Mouse (Mus musculus) megakaryocyte, adult 5-6 weeks (primary cell): ENCODE measurements around the gene Itgb4. TPM values are rescaled to one million over a fixed set of nuclear protein-coding genes. Genes with fewer than 3 reads are reported as not detected.

ENCODE experiments used
- ATAC-seq: 2 replicates; pipeline ENCODE4 v1.8.0; 2016; ENCODE audit warnings: mild to moderate bottlenecking, inconsistent platforms; ENCODE audit not compliant: poor library complexity, severe bottlenecking
- total RNA-seq, 2 experiments: library from RNA; stranded (forward) in 1 of 2; stranded (reverse) in 1 of 2; fragments of 153-499, 151-499 nt in 1 of 2; fragments of 221-1000, 200-1000 nt in 1 of 2; gene quantifications; 2 replicates each; pipeline versions ENCODE4 v1.2.3 to v1.2.4; 2015 to 2017

Gene Itgb4
- total RNA-seq (2015) (0.09 TPM in 1 of 2 replicates, not detected in the other), total RNA-seq (2017) (not detected in 2 replicates)

DNA sequence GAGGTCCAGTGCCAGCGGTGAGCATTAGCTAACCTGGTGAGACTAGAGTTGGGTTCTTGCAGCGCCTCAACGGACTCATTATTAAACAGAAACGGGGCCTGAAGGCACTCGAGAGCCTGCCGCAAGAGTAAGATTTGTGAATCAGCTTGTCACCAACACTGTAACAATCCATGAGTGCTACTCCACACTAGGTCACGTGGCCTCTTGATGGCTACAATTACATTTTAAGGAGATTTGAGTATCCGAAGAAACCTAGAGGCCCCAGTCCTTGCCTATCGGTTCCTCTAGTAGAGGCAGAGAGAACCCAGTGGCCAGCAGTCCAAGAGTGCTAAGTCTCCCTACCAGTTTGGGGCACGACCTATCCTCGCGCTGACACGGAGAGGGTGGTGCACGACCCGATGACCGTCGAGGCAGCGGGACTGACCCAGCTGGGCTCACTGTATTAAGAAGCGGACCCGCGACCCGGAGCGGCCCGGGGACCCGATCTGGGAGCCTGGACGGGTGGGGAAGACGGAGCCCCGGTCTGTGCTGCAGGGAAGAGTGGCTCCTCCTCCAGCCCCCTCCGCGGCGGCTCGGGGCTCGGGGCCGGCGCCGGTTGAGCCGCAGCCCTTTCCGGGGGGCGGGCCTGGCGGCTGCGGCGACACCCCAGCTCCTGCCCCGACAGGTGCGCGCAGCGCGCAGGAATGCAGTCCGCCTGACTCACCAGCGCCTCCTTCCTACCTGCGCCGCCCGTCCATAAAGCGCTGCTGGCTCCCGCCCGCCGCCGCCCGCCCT is at the start of gene Itgb4:
TSS of gene Itgb4 (plus strand) at position 401 of the 774 bp plus-strand sequence.
- peak; percentile 35; the same call in 1 of the 2 replicates for ATAC-seq

- ATAC-seq = no peak
Observed at GRCm38 (mm10) chr11:115929031-115929430, 45.5 kb upstream of the Itgb4 start.

GRCm38 (mm10) chr11:115929818-115930217 is 44.7 kb upstream of the Itgb4 start:
- ATAC-seq = peak; percentile 20; the same call in 1 of the 2 replicates

DNA sequence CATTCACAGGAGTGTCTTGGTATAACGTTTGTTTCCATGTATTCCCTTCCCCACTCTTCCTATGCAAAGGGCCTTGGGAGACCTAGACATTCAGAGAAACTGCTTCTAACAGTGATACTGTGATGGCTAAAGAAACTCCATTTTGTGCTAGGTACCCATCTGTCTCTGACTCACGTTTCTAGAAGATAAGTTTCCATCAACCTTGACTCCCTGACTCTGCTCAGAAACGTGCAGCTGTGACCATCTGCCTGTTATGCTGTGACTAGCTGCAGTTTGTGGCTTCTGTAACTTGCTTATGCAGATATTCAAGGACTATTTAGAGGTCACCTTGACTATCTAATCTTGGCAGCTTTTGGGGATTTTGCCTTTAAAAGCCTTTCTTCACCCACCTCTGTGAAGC is 43.3 kb upstream of the Itgb4 start:
- ATAC-seq = no peak

GRCm38 (mm10) chr11:115933108-115933746 is 41.3 kb upstream of the Itgb4 start, which contains the start of the genes Sap30bp and Recql5:
TSS of gene Sap30bp (plus strand) at chr11:115933282.
TSS of gene Recql5 (minus strand) at chr11:115933477.
- peak; percentile 98 for ATAC-seq

DNA sequence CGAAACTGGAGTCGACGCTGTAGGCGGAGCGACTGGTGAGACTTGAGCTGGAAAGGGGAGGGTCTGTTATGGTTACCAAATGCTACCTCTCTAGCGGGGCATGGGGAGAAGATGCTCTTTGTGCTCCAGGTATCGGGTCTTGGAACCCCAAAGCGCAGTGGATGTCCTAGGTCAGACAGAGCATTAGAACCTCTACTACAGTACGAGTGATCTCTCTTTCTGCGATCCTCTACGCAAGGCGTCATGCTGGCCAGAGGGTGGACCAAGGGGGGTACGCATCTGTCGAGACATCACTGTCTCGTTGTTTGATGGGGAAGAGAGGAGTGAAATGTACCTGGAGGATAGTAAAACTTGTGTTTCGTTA is 40.8 kb upstream of the Itgb4 start:
- ATAC-seq = peak; percentile 2; the same call in 1 of the 2 replicates

- ATAC-seq = peak; percentile 59; the same call in 1 of the 2 replicates
Observed at GRCm38 (mm10) chr11:115939690-115940329, 34.7 kb upstream of the Itgb4 start.

DNA sequence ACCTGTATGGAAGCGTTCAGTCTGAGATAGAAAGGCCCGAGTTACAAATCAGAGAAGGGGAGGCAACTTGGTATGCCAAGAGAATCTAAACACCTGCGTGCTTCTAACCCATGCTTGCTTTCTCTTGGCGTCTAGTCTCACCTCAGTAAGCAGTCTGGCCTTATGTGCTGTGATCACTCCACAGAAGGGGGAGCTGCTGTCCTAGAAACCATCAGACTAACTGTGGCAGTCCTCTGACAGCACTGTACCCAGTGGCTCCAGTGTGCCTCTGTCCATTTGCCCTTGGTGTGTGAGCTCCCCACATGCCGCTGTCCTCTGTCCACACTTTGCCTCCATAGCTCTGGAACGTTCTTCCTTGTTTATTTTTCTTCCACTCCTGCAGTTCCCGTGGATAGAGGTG is 32.5 kb upstream of the Itgb4 start:
- ATAC-seq = no peak

DNA sequence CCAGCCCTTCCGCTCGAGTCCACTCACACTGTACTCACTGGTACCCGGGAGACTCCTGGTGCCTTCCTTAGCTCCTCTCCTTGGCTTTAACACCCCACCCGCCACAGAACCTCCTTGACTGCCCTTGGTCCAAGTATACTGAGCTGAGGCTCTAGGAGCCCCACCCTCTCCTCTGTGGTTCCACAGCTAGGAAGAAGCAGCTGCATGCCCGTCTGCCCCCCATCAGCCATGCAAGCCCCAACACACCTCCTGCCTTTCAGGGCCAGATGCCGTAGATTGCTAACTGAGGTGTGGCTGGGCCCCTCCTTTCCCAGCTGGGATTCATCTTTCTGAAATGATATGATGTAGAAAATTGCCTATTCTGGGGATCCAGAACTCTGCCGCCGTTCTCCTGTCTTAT is 29.3 kb upstream of the Itgb4 start:
- no peak for ATAC-seq

DNA sequence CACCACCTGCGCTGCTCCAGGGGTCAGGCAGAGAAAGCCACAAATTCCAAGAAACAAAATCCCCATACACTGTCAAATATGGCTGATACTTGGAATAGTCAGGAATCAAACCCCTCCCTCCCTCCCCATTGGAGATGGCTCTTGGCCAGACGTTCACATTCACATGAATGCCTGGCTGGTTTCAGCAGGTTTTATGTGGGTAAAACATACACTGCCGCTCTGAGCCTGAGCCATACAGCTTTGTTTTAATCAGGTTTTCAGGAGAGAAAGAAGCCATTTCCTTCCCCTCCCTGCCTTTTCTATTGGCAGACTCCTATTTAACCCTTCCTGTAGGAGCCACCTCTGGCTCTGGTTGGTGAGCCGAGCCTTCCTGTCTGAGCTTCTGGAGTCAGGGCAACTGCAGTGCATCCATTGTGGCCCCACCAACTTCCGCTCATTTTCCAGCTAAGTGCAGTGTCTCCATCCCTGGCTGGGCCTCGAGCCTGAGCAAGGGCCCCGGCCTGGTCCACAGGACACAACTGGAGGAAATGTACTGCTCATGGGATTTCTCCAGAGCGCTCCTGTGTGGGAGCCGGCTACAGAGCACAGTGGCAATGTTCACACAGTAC is 28.2 kb upstream of the Itgb4 start:
- ATAC-seq = no peak

- ATAC-seq = no peak
Observed at GRCm38 (mm10) chr11:115948316-115948715, 26.2 kb upstream of the Itgb4 start.

DNA sequence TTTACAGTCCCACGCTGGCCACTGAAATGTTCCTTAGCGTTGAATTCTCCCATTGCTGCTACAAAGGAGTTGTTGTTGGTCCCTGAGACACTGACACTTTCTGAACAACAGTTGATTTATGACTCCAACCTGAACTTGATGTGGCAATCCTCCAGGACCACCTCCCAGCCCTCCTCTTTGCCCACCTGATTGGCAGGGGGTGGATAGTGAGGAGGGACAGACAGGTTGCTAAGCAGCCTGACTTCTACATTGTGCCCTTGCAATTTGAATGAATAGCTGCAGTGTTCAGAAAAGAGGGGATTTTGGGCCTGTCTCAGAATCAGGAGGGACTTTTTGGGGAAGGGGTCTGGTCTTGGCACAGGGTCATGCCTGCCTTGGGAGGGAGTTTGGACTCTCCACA is 23.8 kb upstream of the Itgb4 start:
- no peak for ATAC-seq

- no peak for ATAC-seq
Observed at GRCm38 (mm10) chr11:115954712-115955111, 19.8 kb upstream of the Itgb4 start.

DNA sequence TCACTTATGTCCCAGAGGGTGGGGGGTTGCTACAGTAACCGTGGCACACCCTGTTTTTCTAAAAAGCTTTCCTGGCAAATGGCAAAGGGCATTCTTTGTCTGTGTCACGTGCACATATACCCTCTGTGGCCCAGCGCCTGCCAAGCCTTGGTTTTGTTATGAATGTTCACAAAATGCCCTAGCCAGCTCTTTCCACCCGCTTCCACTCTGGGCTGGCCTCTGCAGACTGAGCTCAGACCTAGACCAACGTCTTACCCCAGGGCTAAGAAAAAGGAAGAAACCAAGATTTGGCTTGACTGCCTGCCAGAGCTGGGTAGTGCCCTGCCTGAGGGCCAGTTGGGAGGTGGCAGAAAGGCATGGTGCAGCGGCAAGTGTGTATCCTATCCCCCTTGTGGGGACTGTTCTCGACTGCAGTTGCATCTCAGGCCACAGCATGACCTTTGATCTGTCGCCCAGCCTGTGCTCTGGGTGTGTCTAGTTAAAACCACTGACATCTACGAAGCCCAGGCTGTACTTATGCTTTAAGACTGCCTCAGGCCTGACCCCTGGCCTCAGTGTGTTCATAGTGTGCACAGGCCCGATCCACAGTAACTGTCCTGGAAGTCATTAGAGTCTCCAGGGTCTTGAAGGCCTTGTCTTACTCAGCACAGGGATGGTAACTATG is 19.2 kb upstream of the Itgb4 start:
- no peak for ATAC-seq

DNA sequence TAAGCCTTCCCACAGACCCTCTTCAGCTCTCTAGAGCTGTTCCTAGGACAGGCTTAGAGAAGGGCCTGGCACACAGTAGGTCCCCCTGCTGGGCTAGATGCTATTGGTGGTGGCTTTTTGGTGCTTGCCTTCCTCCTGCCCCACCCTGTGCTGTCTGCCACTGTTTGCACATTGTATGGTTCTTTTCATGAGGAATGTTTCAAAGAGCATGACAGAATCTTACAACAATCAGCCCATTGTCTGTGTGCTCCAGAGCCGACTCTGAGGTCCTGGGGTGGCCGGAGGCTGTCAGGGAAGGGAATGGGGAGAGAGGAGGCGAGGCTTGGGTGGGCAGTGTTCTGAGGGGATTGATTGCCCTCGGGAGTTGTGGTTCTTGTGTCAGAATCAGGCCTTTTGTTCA is 18.1 kb upstream of the Itgb4 start:
- ATAC-seq = no peak

GRCm38 (mm10) chr11:115957971-115958370 is 16.5 kb upstream of the Itgb4 start:
- no peak for ATAC-seq

GRCm38 (mm10) chr11:115959018-115959417 is 15.5 kb upstream of the Itgb4 start:
- no peak for ATAC-seq

GRCm38 (mm10) chr11:115962651-115963412 is 11.7 kb upstream of the Itgb4 start:
- no peak for ATAC-seq

DNA sequence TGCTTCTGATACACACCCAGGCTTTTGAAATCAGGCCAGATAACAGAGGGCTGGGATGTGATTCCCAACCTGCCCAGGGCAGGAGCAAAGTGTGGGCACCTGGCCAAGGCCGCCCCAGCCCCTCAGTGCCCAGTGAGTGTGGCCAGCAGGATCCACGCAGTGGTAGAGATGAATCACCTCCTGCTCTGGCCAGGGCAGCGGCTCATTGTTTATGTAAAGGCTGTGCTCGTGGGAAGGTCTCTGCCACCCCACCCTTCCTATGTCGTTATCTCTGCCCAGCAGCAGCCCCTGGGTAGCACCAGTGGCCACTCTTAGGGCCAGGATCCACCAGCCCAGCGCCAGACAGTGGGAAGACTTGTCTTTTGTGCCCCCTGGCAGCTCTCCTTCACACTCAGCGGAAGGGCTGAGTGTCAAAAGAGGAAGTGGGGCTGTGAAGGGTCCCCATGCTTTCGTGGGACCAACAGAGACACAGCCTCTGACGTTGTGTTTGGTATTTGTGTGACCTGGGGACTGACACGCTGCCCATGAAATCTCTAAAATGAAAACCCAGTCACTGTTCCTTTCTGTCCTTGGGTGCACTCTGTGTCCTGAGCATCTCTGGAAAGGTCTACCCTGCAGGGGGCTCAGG is 9.4 kb upstream of the Itgb4 start:
- no peak for ATAC-seq
